Mouse (Mus musculus) olfactory bulb, adult 2 months (tissue): ENCODE results near the gene Ankrd42.

Experiments
- CTCF ChIP-seq: fragments of 200-500 bp; IDR thresholded peaks from 2 replicates; pipeline ENCODE4 v1.5.1; 2012; ENCODE audit warnings: low read depth, mild to moderate bottlenecking, low read length, moderate library complexity; ENCODE audit not compliant: insufficient read depth
- POLR2A ChIP-seq: fragments of 200-500 bp; IDR thresholded peaks from 2 replicates; pipeline ENCODE4 v1.6.1; 2012; ENCODE audit warnings: mild to moderate bottlenecking, low read depth, low read length, moderate library complexity; ENCODE audit not compliant: insufficient read depth

GRCm38 (mm10) chr7:92675131-92675530 is 38.2 kb upstream of the Ankrd42 start:
- TF ChIP-seq CTCF (no peak), POLR2A (no peak)
